Mouse (Mus musculus) retina, postnatal 7 days (tissue): ENCODE measurements around the gene Dkk3.
A peak's percentile ranks its signal among the peaks of the same experiment; 100 is the strongest.

Source experiments
- DNase-seq: peaks from one replicate; pipeline ENCODE4 v3.0.0-alpha.2; 2012; ENCODE audit warnings: low read depth, low spot score

The Dkk3 gene

GRCm38 (mm10) chr7:112158942-112159341, at the start of gene Dkk3:
Dkk3 (minus strand) TSS chr7:112159057.
- DNase-seq: no peak

- no peak for DNase-seq
These were observed 48.9 kb upstream of the Dkk3 start for GRCm38 (mm10) chr7:112207717-112208116.

GRCm38 (mm10) chr7:112205513-112205912, 46.7 kb upstream of the Dkk3 start:
- no peak for DNase-seq

GRCm38 (mm10) chr7:112204380-112204963, 45.6 kb upstream of the Dkk3 start:
- no peak for DNase-seq

GRCm38 (mm10) chr7:112203937-112204336, 45.1 kb upstream of the Dkk3 start:
- DNase-seq: no peak

GRCm38 (mm10) chr7:112202843-112203242, 44.0 kb upstream of the Dkk3 start:
- DNase-seq: no peak

GRCm38 (mm10) chr7:112202194-112202593, 43.3 kb upstream of the Dkk3 start:
- DNase-seq: no peak

GRCm38 (mm10) chr7:112200761-112201160, 41.9 kb upstream of the Dkk3 start:
- no peak for DNase-seq

- DNase-seq: no peak
These were observed 40.5 kb upstream of the Dkk3 start for GRCm38 (mm10) chr7:112199343-112199742.

GRCm38 (mm10) chr7:112197461-112197860, 38.6 kb upstream of the Dkk3 start:
- DNase-seq: no peak

GRCm38 (mm10) chr7:112194286-112194685, 35.4 kb upstream of the Dkk3 start:
- no peak for DNase-seq

- DNase-seq: no peak
These were observed 33.9 kb upstream of the Dkk3 start for GRCm38 (mm10) chr7:112192778-112193177.

GRCm38 (mm10) chr7:112192237-112192636, 33.4 kb upstream of the Dkk3 start:
- DNase-seq: no peak

GRCm38 (mm10) chr7:112187536-112188459, 28.9 kb upstream of the Dkk3 start:
- no peak for DNase-seq

- no peak for DNase-seq
These were observed 28.0 kb upstream of the Dkk3 start for GRCm38 (mm10) chr7:112186871-112187270.

- DNase-seq: no peak
These were observed 26.4 kb upstream of the Dkk3 start for GRCm38 (mm10) chr7:112185226-112185745.

- no peak for DNase-seq
These were observed 25.8 kb upstream of the Dkk3 start for GRCm38 (mm10) chr7:112184519-112185225.

GRCm38 (mm10) chr7:112183258-112183841, 24.5 kb upstream of the Dkk3 start:
- peak; percentile 81 for DNase-seq

GRCm38 (mm10) chr7:112180235-112180705, 21.4 kb upstream of the Dkk3 start:
- peak; percentile 80 for DNase-seq

GRCm38 (mm10) chr7:112176627-112177026, 17.8 kb upstream of the Dkk3 start:
- no peak for DNase-seq

- DNase-seq: no peak
These were observed 13.8 kb upstream of the Dkk3 start for GRCm38 (mm10) chr7:112172669-112173068.
